Mouse (Mus musculus): ENCODE data around the gene Lrrc56.
"Not testable (repeated sequence)": the region's sequence is repeated elsewhere in the genome, so short reads cannot be mapped to it uniquely, and the experiment has no call there.

Gene Lrrc56

GRCm38 (mm10) chr7:141216894-141217293 is 22.9 kb downstream of the Lrrc56 start:
- no peak for ATAC-seq (ENCODE audit: low TSS enrichment)

- ATAC-seq (ENCODE audit: low TSS enrichment) = no peak
Measured at GRCm38 (mm10) chr7:141217343-141218013, 23.5 kb downstream of the Lrrc56 start.

GRCm38 (mm10) chr7:141218141-141218540 is 24.2 kb downstream of the Lrrc56 start:
- no peak for ATAC-seq (ENCODE audit: low TSS enrichment)

GRCm38 (mm10) chr7:141218557-141219133 is 24.7 kb downstream of the Lrrc56 start:
- no peak for ATAC-seq (ENCODE audit: low TSS enrichment)

GRCm38 (mm10) chr7:141219558-141220099 is 25.7 kb downstream of the Lrrc56 start:
- ATAC-seq (ENCODE audit: low TSS enrichment) = no peak

GRCm38 (mm10) chr7:141220377-141220776 is 26.4 kb downstream of the Lrrc56 start:
- no peak for ATAC-seq (ENCODE audit: low TSS enrichment)

GRCm38 (mm10) chr7:141221249-141222125 is 27.5 kb downstream of the Lrrc56 start:
- peak; percentile 94 for ATAC-seq (ENCODE audit: low TSS enrichment)

- ATAC-seq (ENCODE audit: low TSS enrichment) = no peak
Measured at GRCm38 (mm10) chr7:141222126-141222467, 28.1 kb downstream of the Lrrc56 start.

GRCm38 (mm10) chr7:141222696-141223215 is 28.8 kb downstream of the Lrrc56 start:
- no peak for ATAC-seq (ENCODE audit: low TSS enrichment)

GRCm38 (mm10) chr7:141226535-141226934 is 32.6 kb downstream of the Lrrc56 start:
- no peak for ATAC-seq (ENCODE audit: low TSS enrichment)

GRCm38 (mm10) chr7:141227796-141228195 is 33.8 kb downstream of the Lrrc56 start:
- ATAC-seq (ENCODE audit: low TSS enrichment) = no peak

GRCm38 (mm10) chr7:141228279-141229067 is 34.5 kb downstream of the Lrrc56 start, which contains the start of gene Phrf1:
Phrf1 (plus strand) TSS chr7:141228784.
- peak; percentile 96 for ATAC-seq (ENCODE audit: low TSS enrichment)

GRCm38 (mm10) chr7:141229702-141230101 is 35.7 kb downstream of the Lrrc56 start:
- ATAC-seq (ENCODE audit: low TSS enrichment) = no peak

- no peak for ATAC-seq (ENCODE audit: low TSS enrichment)
Measured at GRCm38 (mm10) chr7:141230570-141230969, 36.6 kb downstream of the Lrrc56 start.

- ATAC-seq (ENCODE audit: low TSS enrichment) = no peak
Measured at GRCm38 (mm10) chr7:141231111-141231510, 37.2 kb downstream of the Lrrc56 start.

- no peak for ATAC-seq (ENCODE audit: low TSS enrichment)
Measured at GRCm38 (mm10) chr7:141231551-141231950, 37.6 kb downstream of the Lrrc56 start.

- not testable (repeated sequence) for ATAC-seq (ENCODE audit: low TSS enrichment)
Measured at GRCm38 (mm10) chr7:141250486-141250885, 56.5 kb downstream of the Lrrc56 start.

GRCm38 (mm10) chr7:141256159-141256558 is 62.2 kb downstream of the Lrrc56 start:
- ATAC-seq (ENCODE audit: low TSS enrichment) = no peak
